Mouse (Mus musculus) E14TG2a.4 (cell line): ENCODE measurements around the gene Kcnv2.

ENCODE experiments used
- CTCF ChIP-seq: conservative IDR thresholded peaks from 2 replicates; pipeline ENCODE4 v1.5.1; 2014; ENCODE audit warnings: low read length
- NANOG ChIP-seq: IDR thresholded peaks from 2 replicates; pipeline ENCODE4 v1.6.1; 2014; ENCODE audit warnings: borderline replicate concordance, low read length, mixed read lengths

DNA sequence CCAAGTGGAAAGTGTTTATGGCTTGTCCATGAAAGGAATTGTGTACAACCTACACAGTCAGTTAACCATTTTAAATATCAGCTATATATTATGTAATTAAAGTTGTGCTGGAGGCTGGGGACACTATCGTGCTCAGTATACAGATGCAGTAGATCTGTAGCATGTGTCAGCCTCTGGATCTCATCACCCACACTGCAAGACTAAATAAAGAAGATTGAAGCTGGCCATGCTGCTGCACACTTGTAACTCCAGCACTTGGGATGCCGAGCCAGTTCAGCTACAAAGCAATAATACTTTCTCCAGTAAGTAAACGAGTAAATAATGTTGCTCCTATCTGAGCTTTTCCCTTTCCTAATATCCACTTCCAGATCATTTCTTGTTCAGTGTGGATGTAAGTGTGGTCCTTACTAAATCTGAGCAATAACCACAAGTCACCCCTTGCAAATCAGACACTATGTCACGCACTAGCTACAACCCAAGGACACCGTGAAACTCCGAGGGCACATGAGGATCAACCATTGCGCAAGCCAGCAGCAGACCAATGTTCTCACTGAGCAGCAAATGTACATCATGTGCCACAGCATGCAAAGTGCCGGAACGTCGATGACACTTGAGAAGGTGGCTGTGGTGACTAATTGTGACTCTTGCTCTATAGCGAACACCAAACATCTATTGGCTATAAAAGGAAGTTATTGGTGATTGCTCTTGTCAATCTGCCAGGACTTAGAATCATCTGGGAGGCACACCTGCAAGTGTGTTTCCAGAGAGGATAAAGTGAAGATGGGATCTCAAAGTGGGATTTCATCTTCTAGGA, 9.9 kb upstream of the Kcnv2 start:
- TF ChIP-seq CTCF (no peak), NANOG (no peak)
